In genomic region chr7:116443004-116443696, GRCm38 (mm10) we compare ENCODE assay signal across 8 mouse cellular contexts. TPM values are rescaled to one million over a fixed set of nuclear protein-coding genes. Genes with fewer than 3 reads are reported as not detected.
DNase-seq lines count a peak whose midpoint lies in the region; ATAC-seq and TF ChIP-seq lines count a peak whose summit lies in the region.

Gene Pik3c2a, minus strand, starts transcription at chr7:116443449.

- intact Hi-C loops in heart, postnatal 36 days (cut with DNase I), result loop anchor here (5.0 kb wide), 1 partner anchor 71 kb away; no protein-coding TSS in a partner anchor

- no peaks in the 10 kb centered on the region for H3K9me3 ChIP-seq in ES-E14 (ENCODE audit: control insufficient read depth, insufficient read depth, low read depth, low read length)
- no peaks in the 10 kb centered on the region for H3K9me3 ChIP-seq in forebrain, embryonic 15.5 days
- H3K9me3 ChIP-seq in lung, embryonic 14.5 days (ENCODE audit: low read depth, low read length), result no peaks in the 10 kb centered on the region

- 0 out of 4 replicates have a peak, but pooled peaks cover 0 to 1% of the 10 kb centered on the region in 2 experiments for H3K4me1 ChIP-seq in ES-E14 (ENCODE audit: control insufficient read depth in 2 of 2, insufficient read depth in 2 of 2, low read length in 2 of 2, poor library complexity in 1 of 2)
- peaks cover 23% of the 10 kb centered on the region for H3K4me1 ChIP-seq in forebrain, embryonic 15.5 days
- peaks cover 5% of the 10 kb centered on the region; the same call in 1 of the 2 replicates for H3K4me1 ChIP-seq in lung, embryonic 14.5 days (ENCODE audit: insufficient read depth)
- H3K4me1 ChIP-seq in olfactory bulb, adult 2 months (ENCODE audit: control insufficient read depth, insufficient read depth, low read length), result peaks cover 2% of the 10 kb centered on the region; the same call in 1 of the 2 replicates
- peaks cover 7% of the 10 kb centered on the region for H3K4me1 ChIP-seq in thymus, adult 2 months (replicated peaks; ENCODE audit: control insufficient read depth, insufficient read depth, low read length)

- ATAC-seq in forebrain, embryonic 15.5 days (replicated peaks), result peak; percentile 99
- ATAC-seq in lung, embryonic 14.5 days (ENCODE audit: insufficient read depth), result peak; percentile 98

- no peak for TF ChIP-seq CTCF in layer of hippocampus, adult 2 months (conservative IDR thresholded peaks at IDR 0.05)
- TF ChIP-seq CTCF in lung, embryonic 14.5 days (IDR thresholded peaks at IDR 0.05; ENCODE audit: low read depth), result no peak
- no peak for TF ChIP-seq CTCF in olfactory bulb, adult 2 months (IDR thresholded peaks at IDR 0.05; ENCODE audit: insufficient read depth, low read depth, low read length)
- TF ChIP-seq CTCF in thymus, adult 2 months (IDR thresholded peaks at IDR 0.05; ENCODE audit: borderline replicate concordance, control insufficient read depth, extremely low read depth, insufficient read depth, low read length, poor library complexity), result peak; percentile 51; the same call in 1 of the 2 replicates

- H3K27me3 ChIP-seq in forebrain, embryonic 15.5 days, result no peaks in the 10 kb centered on the region
- no peaks in the 10 kb centered on the region for H3K27me3 ChIP-seq in lung, embryonic 14.5 days (ENCODE audit: insufficient read depth, low read length)
- no peaks in the 10 kb centered on the region; the same call in 1 of the 2 replicates for H3K27me3 ChIP-seq in thymus, adult 2 months (ENCODE audit: control insufficient read depth, insufficient read depth, low read length)

- H3K4me3 ChIP-seq in ES-E14 (ENCODE audit: insufficient read depth in 1 of 2, low read depth in 1 of 2, low read length in 2 of 2, poor library complexity in 1 of 2, severe bottlenecking in 1 of 2), result peak within 1 kb of the TSS; percentile 72 to 77
- peak within 1 kb of the TSS; percentile 85 for H3K4me3 ChIP-seq in forebrain, embryonic 15.5 days
- peak within 1 kb of the TSS; percentile 98 for H3K4me3 ChIP-seq in layer of hippocampus, adult 2 months
- H3K4me3 ChIP-seq in lung, embryonic 14.5 days (ENCODE audit: low read depth, low read length), result peak within 1 kb of the TSS; percentile 91
- H3K4me3 ChIP-seq in olfactory bulb, adult 2 months (ENCODE audit: insufficient read depth, low read depth, low read length), result peak within 1 kb of the TSS; percentile 72
- H3K4me3 ChIP-seq in thymus, adult 2 months (ENCODE audit: control insufficient read depth, insufficient read depth, low read length), result peak within 1 kb of the TSS; percentile 71

- in situ Hi-C loops in ES-E14 (cut with MboI; ENCODE audit: low sequenced_read_pairs in 2 of 2, unreplicated experiment in 2 of 2), result no loop called here

- H3K9ac ChIP-seq in ES-E14 (ENCODE audit: insufficient read depth, low read depth, low read length, poor library complexity, severe bottlenecking), result peak within 1 kb of the TSS; percentile 78
- H3K9ac ChIP-seq in forebrain, embryonic 15.5 days (replicated peaks), result peak within 1 kb of the TSS; percentile 87
- H3K9ac ChIP-seq in lung, embryonic 14.5 days, result peak within 1 kb of the TSS; percentile 86

- peak; percentile 89 for DNase-seq in ES-E14 (ENCODE audit: low read depth, low spot score)
- peak; percentile 95 for DNase-seq in cerebellum, adult 11-12 months
- DNase-seq in heart, postnatal 36 days, result peak; percentile 95
- peak; percentile 95 to 96 for DNase-seq in layer of hippocampus, adult 2 months (ENCODE audit: low spot score in 2 of 2)
- DNase-seq in lung, embryonic 14.5 days, result peak; percentile 99
- peak; percentile 94 for DNase-seq in thymus, adult 2 months

- under 1% methylated on average over 67 of the region's 72 CpGs for WGBS in forebrain, embryonic 15.5 days
- under 1% methylated on average over 66 of the region's 72 CpGs for whole genome bisulfite sequencing in lung, embryonic 14.5 days
- under 1% methylated on average over 72 of the region's 72 CpGs for WGBS in olfactory bulb, adult 2 months
- WGBS in thymus, adult 2 months, result 1% methylated on average over 72 of the region's 72 CpGs

- H3K4me2 ChIP-seq in forebrain, embryonic 15.5 days (replicated peaks), result peak within 1 kb of the TSS; percentile 93
- peak within 1 kb of the TSS; percentile 92 for H3K4me2 ChIP-seq in lung, embryonic 14.5 days

- no peaks in the 10 kb centered on the region for H3K36me3 ChIP-seq in ES-E14 (ENCODE audit: control insufficient read depth, insufficient read depth, low read length, poor library complexity, severe bottlenecking)
- no peaks in the 10 kb centered on the region for H3K36me3 ChIP-seq in forebrain, embryonic 15.5 days
- H3K36me3 ChIP-seq in lung, embryonic 14.5 days (ENCODE audit: insufficient read depth), result no peaks in the 10 kb centered on the region
- H3K36me3 ChIP-seq in thymus, adult 2 months (ENCODE audit: control insufficient read depth, insufficient read depth, low read length), result no peaks in the 10 kb centered on the region

- peak; percentile 75 for TF ChIP-seq POLR2A in olfactory bulb, adult 2 months (IDR thresholded peaks at IDR 0.05; ENCODE audit: insufficient read depth, low read depth, low read length)
- TF ChIP-seq POLR2A in thymus, adult 2 months (IDR thresholded peaks at IDR 0.05; ENCODE audit: control insufficient read depth, extremely low read depth, insufficient read depth, low read length, poor library complexity), result peak; percentile 91

- no peak within 1 kb of the TSS for H3K27ac ChIP-seq in ES-E14 (ENCODE audit: insufficient read depth, low read depth, low read length, poor library complexity, severe bottlenecking)
- peak within 1 kb of the TSS; percentile 87 for H3K27ac ChIP-seq in forebrain, embryonic 15.5 days (replicated peaks)
- H3K27ac ChIP-seq in layer of hippocampus, adult 2 months, result peak within 1 kb of the TSS; percentile 94
- H3K27ac ChIP-seq in lung, embryonic 14.5 days (ENCODE audit: low read depth), result peak within 1 kb of the TSS; percentile 91
- peak within 1 kb of the TSS; percentile 60 for H3K27ac ChIP-seq in olfactory bulb, adult 2 months (ENCODE audit: insufficient read depth, low read depth, low read length)
- no peak within 1 kb of the TSS for H3K27ac ChIP-seq in thymus, adult 2 months (ENCODE audit: control insufficient read depth, insufficient read depth, low read length)

TF ChIP-seq in ES-E14, 5 proteins besides CTCF, POLR2A, EP300 and RAD21:
- TF ChIP-seq ZNF384 (IDR thresholded peaks at IDR 0.05; ENCODE audit: low read depth, low read length), result no peak
- no peak for TF ChIP-seq ZC3H11A (IDR thresholded peaks at IDR 0.05; ENCODE audit: borderline replicate concordance, low read depth, low read length)
- no peak for TF ChIP-seq HCFC1 (IDR thresholded peaks at IDR 0.05; ENCODE audit: borderline replicate concordance, insufficient read depth, low read length)
- no peak for TF ChIP-seq CHD2 (IDR thresholded peaks at IDR 0.05; ENCODE audit: low read depth, low read length)

RNA-seq across cellular contexts. Expression of gene Pik3c2a, which starts in this region (rescaled TPM):
- total RNA-seq in ES-E14 (2012; rRNA removed), result 22.9 and 36.4 TPM in 2 replicates
- polyA plus RNA-seq in forebrain, embryonic 15.5 days (2015; fragmentation: Nextera tagmentation; extraction: Ambion mirVana), result 17.2 and 18.2 TPM in 2 replicates
- 10 to 100 TPM; 16.3 to 16.9 TPM for total RNA-seq in heart, postnatal 36 days (2021)
- 10 to 100 TPM; 28.9 to 31.0 TPM for total RNA-seq in layer of hippocampus, adult 2 months (2021)
- 33.4 and 35.6 TPM in 2 replicates for polyA plus RNA-seq in lung, embryonic 14.5 days (2014; fragmentation: Nextera tagmentation; extraction: Ambion mirVana)
- not detected in 2 replicates for polyA plus RNA-seq in olfactory bulb, adult 2 months (2012; ENCODE audit: insufficient read depth, insufficient read length, low replicate concordance, missing spikeins)
- polyA plus RNA-seq in thymus, adult 2 months (2012; rRNA removed), result 4.2 and 5.0 TPM in 2 replicates

Comparison
In these comparisons a context has a peak if more than half of its experiments do, and no peak if none do; other contexts are left out.
1. H3K27ac ChIP-seq: peak in forebrain, embryonic 15.5 days (single experiment), layer of hippocampus, adult 2 months (single experiment), lung, embryonic 14.5 days (single experiment) and olfactory bulb, adult 2 months (single experiment); none in ES-E14 (single experiment) and thymus, adult 2 months (single experiment).
2. Peak in every context shown above with its lines, with median percentiles within 50 percentile points of each other: DNase-seq, H3K4me3 ChIP-seq and H3K9ac ChIP-seq.